7 mouse cellular contexts compared by ENCODE assay signal in genomic region chr6:115773966-115774413, GRCm38 (mm10). TPM values are rescaled to one million over a fixed set of nuclear protein-coding genes. Genes with fewer than 3 reads are reported as not detected.
DNase-seq lines count a peak whose midpoint lies in the region; ATAC-seq lines count a peak whose summit lies in the region.

No protein-coding gene starts in this region.

- 0% methylated on average over 14 of the region's 14 CpGs for WGBS in heart, embryonic 15.5 days
- under 1% methylated on average over 14 of the region's 14 CpGs for WGBS in limb, embryonic 13.5 days

- peak overlapping the region; percentile 87 for H3K4me3 ChIP-seq in heart, embryonic 15.5 days
- H3K4me3 ChIP-seq in limb, embryonic 13.5 days, result peak overlapping the region; percentile 85

- peaks cover 40% of the 10 kb centered on the region for H3K4me1 ChIP-seq in heart, embryonic 15.5 days (replicated peaks)
- peaks cover 29% of the 10 kb centered on the region for H3K4me1 ChIP-seq in limb, embryonic 13.5 days

- no peaks in the 10 kb centered on the region for H3K27me3 ChIP-seq in heart, embryonic 15.5 days
- no peaks in the 10 kb centered on the region for H3K27me3 ChIP-seq in limb, embryonic 13.5 days

- H3K9me3 ChIP-seq in heart, embryonic 15.5 days (replicated peaks), result no peaks in the 10 kb centered on the region
- H3K9me3 ChIP-seq in limb, embryonic 13.5 days, result no peaks in the 10 kb centered on the region

- H3K9ac ChIP-seq in heart, embryonic 15.5 days, result peak overlapping the region; percentile 57
- peak overlapping the region; percentile 61 for H3K9ac ChIP-seq in limb, embryonic 13.5 days

- peak overlapping the region; percentile 97 for H3K27ac ChIP-seq in heart, embryonic 15.5 days
- H3K27ac ChIP-seq in limb, embryonic 13.5 days, result peak overlapping the region; percentile 73; the same call in 1 of the 2 replicates

- peak; percentile 71 for ATAC-seq in heart, embryonic 15.5 days (replicated peaks; ENCODE audit: insufficient number of reproducible peaks, insufficient read depth, low FRiP score, low read depth)
- peak; percentile 82 for ATAC-seq in limb, embryonic 13.5 days (ENCODE audit: low FRiP score, low read depth)

- H3K4me2 ChIP-seq in heart, embryonic 15.5 days, result peak overlapping the region; percentile 88
- H3K4me2 ChIP-seq in limb, embryonic 13.5 days (replicated peaks), result peak overlapping the region; percentile 98

- peaks cover 7% of the 10 kb centered on the region; the same call in 1 of the 2 replicates for H3K36me3 ChIP-seq in heart, embryonic 15.5 days
- peaks cover 15% of the 10 kb centered on the region for H3K36me3 ChIP-seq in limb, embryonic 13.5 days

- DNase-seq in right cerebral cortex, postnatal 4 days, result peak; percentile 20
- no peak for DNase-seq in right cerebral cortex, postnatal 14 days
- peak; percentile 29 to 32 for DNase-seq in cerebellum, postnatal 14 days
- DNase-seq in naive thymus-derived CD4-positive, alpha-beta T cell, adult 2 months (ENCODE audit: low read depth), result peak; percentile 68
- no peak for DNase-seq in frontal cortex, postnatal 36 days (ENCODE audit: low spot score in 2 of 2)

RNA-seq across cellular contexts. Expression of gene Cand2, which starts 0.3 kb away (rescaled TPM):
- polyA plus RNA-seq in heart, embryonic 15.5 days (2015; fragmentation: Nextera tagmentation; extraction: Ambion mirVana), result 40.8 and 48.7 TPM in 2 replicates
- 48.1 and 56.8 TPM in 2 replicates for polyA plus RNA-seq in limb, embryonic 13.5 days (2015; fragmentation: Nextera tagmentation; extraction: Ambion mirVana)

RNA-seq across cellular contexts. Expression of gene Tmem40, which starts 11.8 kb away (rescaled TPM):
- polyA plus RNA-seq in heart, embryonic 15.5 days (2015; fragmentation: Nextera tagmentation; extraction: Ambion mirVana), result 1.3 and 1.7 TPM in 2 replicates
- 2.6 and 3.4 TPM in 2 replicates for polyA plus RNA-seq in limb, embryonic 13.5 days (2015; fragmentation: Nextera tagmentation; extraction: Ambion mirVana)

RNA-seq across cellular contexts. Expression of gene Rpl32, which starts 34.6 kb away (rescaled TPM):
- polyA plus RNA-seq in heart, embryonic 15.5 days (2015; fragmentation: Nextera tagmentation; extraction: Ambion mirVana), result 1,057 and 1,253 TPM in 2 replicates
- polyA plus RNA-seq in limb, embryonic 13.5 days (2015; fragmentation: Nextera tagmentation; extraction: Ambion mirVana), result 2,055 and 2,057 TPM in 2 replicates

Comparison
In these comparisons a context has a peak if more than half of its experiments do, and no peak if none do; other contexts are left out.
1. DNase-seq: peak in right cerebral cortex, postnatal 4 days (single experiment), cerebellum, postnatal 14 days (2 of 2) and naive thymus-derived CD4-positive, alpha-beta T cell, adult 2 months (single experiment); none in right cerebral cortex, postnatal 14 days (single experiment) and frontal cortex, postnatal 36 days (0 of 2).